Mouse (Mus musculus): ENCODE data around the gene Fam81b.

DNA sequence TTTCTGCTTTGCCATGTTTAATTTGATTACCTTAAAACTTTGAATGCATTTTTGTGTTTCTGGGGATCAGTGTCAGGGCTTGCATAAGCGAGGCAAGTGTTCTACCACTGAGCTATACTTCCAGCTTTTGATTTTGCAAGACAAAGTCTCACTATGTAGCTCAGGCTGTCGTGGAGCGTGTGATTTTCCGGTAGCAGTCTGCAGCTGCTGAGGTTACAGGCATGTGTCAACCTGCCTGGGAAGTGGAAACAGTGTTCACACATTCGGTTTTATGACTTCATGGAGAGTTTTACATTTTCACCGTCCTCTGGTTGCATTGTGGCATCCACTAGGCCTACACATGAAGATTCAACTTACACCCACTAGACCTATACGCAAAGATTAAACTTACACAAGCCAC lies 54.8 kb downstream of the Fam81b start:
- TF ChIP-seq CTCF (IDR thresholded peaks at IDR 0.05; ENCODE audit: borderline replicate concordance, insufficient read depth, low read depth, low read length) (no peak), POLR2A (IDR thresholded peaks at IDR 0.05; ENCODE audit: borderline replicate concordance, insufficient read depth, low read length) (no peak)

Data from cerebellum, adult 2 months (tissue).